Mouse (Mus musculus): Measurements from ENCODE around the gene Ptpn4. TPM values are rescaled to one million over a fixed set of nuclear protein-coding genes. Genes with fewer than 3 reads are reported as not detected.

The Ptpn4 gene
- polyA plus RNA-seq, 1 experiment from 2014 or later: 15.2 TPM

- Histone ChIP-seq H3K4me2 (ENCODE audit: low read length) (no peak overlapping the region), H3K4me3 (ENCODE audit: low read depth, low read length) (no peak overlapping the region), H3K9ac (ENCODE audit: low read length) (no peak overlapping the region), H3K9me3 (replicated peaks; ENCODE audit: control insufficient read depth, low read length) (no peaks in the 10 kb centered on the region), H3K36me3 (ENCODE audit: control insufficient read depth, insufficient read depth, low read length) (peaks cover 26% of the 10 kb centered on the region), H3K4me1 (ENCODE audit: control insufficient read depth, insufficient read depth, low read length) (no peaks in the 10 kb centered on the region), H3K27ac (ENCODE audit: low read depth, low read length) (no peak overlapping the region), H3K27me3 (replicated peaks; ENCODE audit: control insufficient read depth, insufficient read depth, low read length) (no peaks in the 10 kb centered on the region)
- peak; percentile 61 for DNase-seq (ENCODE audit: low spot score)
- 15% methylated on average over 2 of the region's 2 CpGs for WGBS
- peak; percentile 87 for ATAC-seq
Observed at GRCm38 (mm10) chr1:119681663-119682213, 155.7 kb downstream of the Ptpn4 start.

- DNase-seq (ENCODE audit: low spot score) (peak; percentile 62), ATAC-seq (peak; percentile 72; the same call in 1 of the 2 replicates)
- no peak overlapping the region for H3K4me2 ChIP-seq (ENCODE audit: low read length)
- H3K9ac ChIP-seq (ENCODE audit: low read length): no peak overlapping the region
- peaks cover 25% of the 10 kb centered on the region for H3K36me3 ChIP-seq (ENCODE audit: control insufficient read depth, insufficient read depth, low read length)
- H3K9me3 ChIP-seq (replicated peaks; ENCODE audit: control insufficient read depth, low read length): no peaks in the 10 kb centered on the region
- no peak overlapping the region for H3K4me3 ChIP-seq (ENCODE audit: low read depth, low read length)
- no peak overlapping the region for H3K27ac ChIP-seq (ENCODE audit: low read depth, low read length)
- WGBS: 83% methylated on average over 1 of the region's 1 CpGs
- no peaks in the 10 kb centered on the region for H3K4me1 ChIP-seq (ENCODE audit: control insufficient read depth, insufficient read depth, low read length)
- H3K27me3 ChIP-seq (replicated peaks; ENCODE audit: control insufficient read depth, insufficient read depth, low read length): no peaks in the 10 kb centered on the region
Observed at GRCm38 (mm10) chr1:119674984-119675383, 162.4 kb downstream of the Ptpn4 start.

GRCm38 (mm10) chr1:119666904-119667303 lies 170.5 kb downstream of the Ptpn4 start:
- ATAC-seq (no peak), DNase-seq (ENCODE audit: low spot score) (no peak)
- peaks cover 9% of the 10 kb centered on the region; the same call in 1 of the 2 replicates for H3K36me3 ChIP-seq (ENCODE audit: control insufficient read depth, insufficient read depth, low read length)
- H3K9ac ChIP-seq (ENCODE audit: low read length): no peak overlapping the region
- H3K27ac ChIP-seq (ENCODE audit: low read depth, low read length): no peak overlapping the region
- no peaks in the 10 kb centered on the region for H3K9me3 ChIP-seq (replicated peaks; ENCODE audit: control insufficient read depth, low read length)
- H3K4me2 ChIP-seq (ENCODE audit: low read length): no peak overlapping the region
- H3K27me3 ChIP-seq (replicated peaks; ENCODE audit: control insufficient read depth, insufficient read depth, low read length): no peaks in the 10 kb centered on the region
- WGBS: 90% methylated on average over 7 of the region's 7 CpGs
- no peaks in the 10 kb centered on the region for H3K4me1 ChIP-seq (ENCODE audit: control insufficient read depth, insufficient read depth, low read length)
- H3K4me3 ChIP-seq (ENCODE audit: low read depth, low read length): no peak overlapping the region

GRCm38 (mm10) chr1:119654307-119654706 lies 183.1 kb downstream of the Ptpn4 start:
- 87% methylated on average over 2 of the region's 2 CpGs for WGBS
- DNase-seq (ENCODE audit: low spot score) (peak; percentile 20), ATAC-seq (no peak)

GRCm38 (mm10) chr1:119650386-119650785 lies 187.0 kb downstream of the Ptpn4 start:
- WGBS: 86% methylated on average over 5 of the region's 5 CpGs
- H3K4me3 ChIP-seq (ENCODE audit: low read depth, low read length): no peak overlapping the region
- H3K4me2 ChIP-seq (ENCODE audit: low read length): no peak overlapping the region
- no peaks in the 10 kb centered on the region for H3K36me3 ChIP-seq (ENCODE audit: control insufficient read depth, insufficient read depth, low read length)
- no peak overlapping the region for H3K27ac ChIP-seq (ENCODE audit: low read depth, low read length)
- ATAC-seq: no peak
- no peak for DNase-seq (ENCODE audit: low spot score)
- no peaks in the 10 kb centered on the region for H3K9me3 ChIP-seq (replicated peaks; ENCODE audit: control insufficient read depth, low read length)
- H3K27me3 ChIP-seq (replicated peaks; ENCODE audit: control insufficient read depth, insufficient read depth, low read length): no peaks in the 10 kb centered on the region
- H3K9ac ChIP-seq (ENCODE audit: low read length): no peak overlapping the region
- H3K4me1 ChIP-seq (ENCODE audit: control insufficient read depth, insufficient read depth, low read length): no peaks in the 10 kb centered on the region

More at GRCm38 (mm10) chr1:119654307-119654706, 183.1 kb downstream of the Ptpn4 start:
- no peak overlapping the region for H3K4me3 ChIP-seq (ENCODE audit: low read depth, low read length)
- no peaks in the 10 kb centered on the region for H3K27me3 ChIP-seq (replicated peaks; ENCODE audit: control insufficient read depth, insufficient read depth, low read length)
- H3K9ac ChIP-seq (ENCODE audit: low read length): no peak overlapping the region
- H3K9me3 ChIP-seq (replicated peaks; ENCODE audit: control insufficient read depth, low read length): no peaks in the 10 kb centered on the region
- H3K27ac ChIP-seq (ENCODE audit: low read depth, low read length): no peak overlapping the region
- peaks cover 7% of the 10 kb centered on the region; the same call in 1 of the 2 replicates for H3K36me3 ChIP-seq (ENCODE audit: control insufficient read depth, insufficient read depth, low read length)
- H3K4me2 ChIP-seq (ENCODE audit: low read length): no peak overlapping the region
- no peaks in the 10 kb centered on the region for H3K4me1 ChIP-seq (ENCODE audit: control insufficient read depth, insufficient read depth, low read length)

- Histone ChIP-seq H3K36me3 (ENCODE audit: control insufficient read depth, insufficient read depth, low read length) (no peaks in the 10 kb centered on the region), H3K4me3 (ENCODE audit: low read depth, low read length) (no peak overlapping the region), H3K9me3 (replicated peaks; ENCODE audit: control insufficient read depth, low read length) (no peaks in the 10 kb centered on the region), H3K27me3 (replicated peaks; ENCODE audit: control insufficient read depth, insufficient read depth, low read length) (no peaks in the 10 kb centered on the region), H3K4me1 (ENCODE audit: control insufficient read depth, insufficient read depth, low read length) (no peaks in the 10 kb centered on the region), H3K4me2 (ENCODE audit: low read length) (no peak overlapping the region), H3K27ac (ENCODE audit: low read depth, low read length) (no peak overlapping the region), H3K9ac (ENCODE audit: low read length) (no peak overlapping the region)
- DNase-seq (ENCODE audit: low spot score) (no peak), ATAC-seq (no peak)
- 89% methylated on average over 2 of the region's 2 CpGs for WGBS
Observed at GRCm38 (mm10) chr1:119649627-119650026, 187.8 kb downstream of the Ptpn4 start.

GRCm38 (mm10) chr1:119648205-119649111 lies 189.0 kb downstream of the Ptpn4 start, which contains the start of gene Epb41l5:
Gene Epb41l5, minus strand, starts transcription at chr1:119649000.
- ATAC-seq: peak; percentile 97
- H3K4me3 ChIP-seq (ENCODE audit: low read depth, low read length): peak within 1 kb of the TSS; percentile 73
- under 1% methylated on average over 80 of the region's 86 CpGs for WGBS
- H3K9ac ChIP-seq (ENCODE audit: low read length): peak within 1 kb of the TSS; percentile 71
- H3K27ac ChIP-seq (ENCODE audit: low read depth, low read length): peak within 1 kb of the TSS; percentile 50; the same call in 1 of the 2 replicates
- DNase-seq (ENCODE audit: low spot score): peak; percentile 94
- no peaks in the 10 kb centered on the region for H3K27me3 ChIP-seq (replicated peaks; ENCODE audit: control insufficient read depth, insufficient read depth, low read length)
- H3K9me3 ChIP-seq (replicated peaks; ENCODE audit: control insufficient read depth, low read length): no peaks in the 10 kb centered on the region
- H3K4me1 ChIP-seq (ENCODE audit: control insufficient read depth, insufficient read depth, low read length): no peaks in the 10 kb centered on the region
- no peaks in the 10 kb centered on the region for H3K36me3 ChIP-seq (ENCODE audit: control insufficient read depth, insufficient read depth, low read length)
- H3K4me2 ChIP-seq (ENCODE audit: low read length): peak within 1 kb of the TSS; percentile 83

GRCm38 (mm10) chr1:119646356-119646755 lies 191.1 kb downstream of the Ptpn4 start:
- no peak overlapping the region for H3K9ac ChIP-seq (ENCODE audit: low read length)

GRCm38 (mm10) chr1:119642367-119642766 lies 195.0 kb downstream of the Ptpn4 start:
- ATAC-seq (peak; percentile 78), DNase-seq (ENCODE audit: low spot score) (peak; percentile 58)
- 17% methylated on average over 12 of the region's 12 CpGs for WGBS
- Histone ChIP-seq H3K27me3 (replicated peaks; ENCODE audit: control insufficient read depth, insufficient read depth, low read length) (no peaks in the 10 kb centered on the region), H3K9ac (ENCODE audit: low read length) (no peak overlapping the region), H3K4me3 (ENCODE audit: low read depth, low read length) (no peak overlapping the region), H3K9me3 (replicated peaks; ENCODE audit: control insufficient read depth, low read length) (no peaks in the 10 kb centered on the region), H3K4me1 (ENCODE audit: control insufficient read depth, insufficient read depth, low read length) (no peaks in the 10 kb centered on the region), H3K36me3 (ENCODE audit: control insufficient read depth, insufficient read depth, low read length) (no peaks in the 10 kb centered on the region), H3K4me2 (ENCODE audit: low read length) (no peak overlapping the region), H3K27ac (ENCODE audit: low read depth, low read length) (no peak overlapping the region)

More at GRCm38 (mm10) chr1:119646356-119646755, 191.1 kb downstream of the Ptpn4 start:
- Histone ChIP-seq H3K27me3 (replicated peaks; ENCODE audit: control insufficient read depth, insufficient read depth, low read length) (no peaks in the 10 kb centered on the region), H3K4me1 (ENCODE audit: control insufficient read depth, insufficient read depth, low read length) (no peaks in the 10 kb centered on the region), H3K4me3 (ENCODE audit: low read depth, low read length) (no peak overlapping the region), H3K4me2 (ENCODE audit: low read length) (no peak overlapping the region), H3K27ac (ENCODE audit: low read depth, low read length) (no peak overlapping the region), H3K9me3 (replicated peaks; ENCODE audit: control insufficient read depth, low read length) (no peaks in the 10 kb centered on the region), H3K36me3 (ENCODE audit: control insufficient read depth, insufficient read depth, low read length) (no peaks in the 10 kb centered on the region)
- ATAC-seq: no peak
- DNase-seq (ENCODE audit: low spot score): no peak
- WGBS: 59% methylated on average over 2 of the region's 2 CpGs
